Mouse (Mus musculus) forebrain, embryonic 15.5 days (tissue): ENCODE data around the gene Gm44511. TPM values are rescaled to one million over a fixed set of nuclear protein-coding genes. Genes with fewer than 3 reads are reported as not detected.
"Not testable (repeated sequence)": the region's sequence is repeated elsewhere in the genome, so short reads cannot be mapped to it uniquely, and the experiment has no call there.

Experiments
- ATAC-seq: fragments of 200-750 bp; cut with Nextera tagmentation; replicated peaks from 2 replicates; pipeline ENCODE4 v1.8.0; 2017; ENCODE audit warnings: mild to moderate bottlenecking, moderate TSS enrichment, moderate library complexity
- H3K27ac ChIP-seq: fragments of 300-500 bp; sonication (generic); replicated peaks from 2 replicates; pipeline ENCODE4 v1.5.1; 2015; ENCODE audit warnings: mild to moderate bottlenecking, inconsistent platforms
- H3K27me3 ChIP-seq: fragments of 300-500 bp; sonication (generic); 2 replicates; pipeline ENCODE4 v1.6.1; 2015; ENCODE audit warnings: inconsistent platforms
- H3K36me3 ChIP-seq: fragments of 300-500 bp; sonication (generic); 2 replicates; pipeline ENCODE4 v1.6.1; 2015; ENCODE audit warnings: mild to moderate bottlenecking, inconsistent platforms
- H3K4me1 ChIP-seq: fragments of 300-500 bp; sonication (generic); 2 replicates; pipeline ENCODE4 v1.6.1; 2015; ENCODE audit warnings: inconsistent platforms
- H3K4me2 ChIP-seq: fragments of 300-500 bp; sonication (generic); replicated peaks from 2 replicates; pipeline ENCODE4 v1.6.1; 2015; ENCODE audit warnings: mild to moderate bottlenecking, inconsistent platforms
- H3K4me3 ChIP-seq: fragments of 300-500 bp; sonication (generic); 2 replicates; pipeline ENCODE4 v1.5.1; 2015; ENCODE audit warnings: mild to moderate bottlenecking, inconsistent platforms
- H3K9ac ChIP-seq: fragments of 300-500 bp; sonication (generic); replicated peaks from 2 replicates; pipeline ENCODE4 v1.6.1; 2015; ENCODE audit warnings: mild to moderate bottlenecking, inconsistent platforms
- H3K9me3 ChIP-seq: fragments of 300-500 bp; sonication (generic); 2 replicates; pipeline ENCODE4 v1.6.1; 2016; ENCODE audit warnings: inconsistent platforms
- WGBS: fragments of 180-500 bp; shearing (Covaris S2); methylation state at CpG from one replicate; pipeline ENCODE4 v1.1.7; 2015; ENCODE audit warnings: mixed read lengths; 5-methylcytosine and 5-hydroxymethylcytosine counted together
- polyA plus RNA-seq: library from polyadenylated mRNA; unstranded; fragments of >200 nt; fragmentation: Nextera tagmentation; extraction: Ambion mirVana; gene quantifications from 2 replicates; pipeline ENCODE4 v1.2.1, GENCODE M21; 2015

The Gm44511 gene
- polyA plus RNA-seq, 1 experiment from 2014 or later = not detected

GRCm38 (mm10) chr6:128807021-128807420, 19.1 kb downstream of the Gm44511 start:
- Histone ChIP-seq H3K27ac (no peak overlapping the region), H3K4me1 (peaks cover 3% of the 10 kb centered on the region; the same call in 1 of the 2 replicates), H3K4me3 (no peak overlapping the region), H3K36me3 (no peaks in the 10 kb centered on the region), H3K9me3 (no peaks in the 10 kb centered on the region), H3K9ac (no peak overlapping the region), H3K27me3 (no peaks in the 10 kb centered on the region), H3K4me2 (no peak overlapping the region)
- WGBS = 62% methylated on average over 3 of the region's 3 CpGs
- ATAC-seq = no peak

DNA sequence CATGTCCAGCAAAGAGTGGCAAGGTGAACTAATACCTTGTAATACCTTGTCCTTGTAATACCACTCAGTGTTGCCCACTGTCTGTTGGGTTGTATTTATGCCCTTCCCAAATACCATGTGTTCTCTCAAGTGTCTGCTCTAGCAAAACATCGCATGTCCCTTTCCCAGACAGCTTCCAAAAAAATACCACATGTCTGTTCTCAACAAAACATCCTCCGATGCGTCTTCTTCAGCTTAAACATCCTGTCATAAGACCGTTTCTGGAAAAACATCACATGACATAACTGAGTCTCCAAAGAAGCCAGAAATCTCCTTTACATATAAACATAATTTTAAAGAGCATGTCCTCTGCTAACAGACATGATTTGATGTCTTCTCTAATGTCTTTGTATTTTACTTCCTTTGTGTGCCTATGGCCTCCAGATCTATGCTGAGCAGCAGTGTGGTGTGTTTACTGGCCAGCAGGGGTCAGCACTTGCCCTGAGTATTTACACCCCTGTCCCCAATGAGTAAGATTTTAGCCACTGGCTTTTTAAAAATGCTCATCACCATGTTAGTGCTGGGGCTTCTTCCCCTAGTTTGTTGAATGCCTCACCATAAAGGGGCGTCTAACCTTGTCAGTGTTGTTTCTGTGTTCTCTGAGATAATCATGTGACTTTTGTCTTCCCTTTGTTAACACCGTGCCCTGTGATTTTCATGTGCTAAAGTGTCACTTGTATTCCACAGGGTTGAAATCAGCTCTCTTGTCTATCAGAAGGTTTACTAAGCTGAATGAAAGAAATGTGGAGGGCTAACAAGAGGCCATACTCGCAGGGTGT, 21.1 kb downstream of the Gm44511 start:
- WGBS = 59% methylated on average over 7 of the region's 7 CpGs
- H3K4me1 ChIP-seq, H3K4me2 ChIP-seq, H3K9me3 ChIP-seq, H3K27me3 ChIP-seq, H3K36me3 ChIP-seq, ATAC-seq, H3K4me3 ChIP-seq, H3K9ac ChIP-seq: not testable (repeated sequence)
- H3K27ac ChIP-seq = peak overlapping the region; percentile 17; the same call in 1 of the 2 replicates

- WGBS = 8% methylated on average over 26 of the region's 26 CpGs
Measured at GRCm38 (mm10) chr6:128802999-128803857, 22.9 kb downstream of the Gm44511 start.

DNA sequence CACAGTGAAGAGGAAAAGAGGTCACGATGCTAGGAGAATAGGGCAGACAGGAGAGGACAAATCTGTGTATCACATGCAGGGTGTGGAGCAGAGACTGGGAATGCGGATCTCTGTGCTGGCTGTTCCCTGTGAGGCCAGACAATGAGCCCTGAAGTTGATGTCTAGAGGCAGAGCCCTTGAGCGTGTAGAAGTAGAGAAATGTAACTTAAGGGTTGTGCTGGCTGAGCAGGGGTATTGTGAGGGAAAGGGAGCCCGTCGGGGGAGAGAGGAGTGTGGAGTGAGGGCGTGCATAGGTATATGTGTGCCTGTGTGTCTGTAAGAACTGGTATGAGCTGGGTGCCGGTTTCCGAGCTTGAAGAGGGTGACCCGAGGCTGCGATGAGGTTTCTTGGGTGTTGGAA, 23.6 kb downstream of the Gm44511 start:
- peak; percentile 65 for ATAC-seq
- no peaks in the 10 kb centered on the region for H3K27me3 ChIP-seq
- H3K4me1 ChIP-seq = peaks cover 14% of the 10 kb centered on the region
- no peaks in the 10 kb centered on the region for H3K9me3 ChIP-seq
- H3K27ac ChIP-seq = peak overlapping the region; percentile 83
- WGBS = 7% methylated on average over 10 of the region's 10 CpGs
- peak overlapping the region; percentile 60 for H3K9ac ChIP-seq
- peak overlapping the region; percentile 43 for H3K4me2 ChIP-seq
- H3K36me3 ChIP-seq = no peaks in the 10 kb centered on the region
- peak overlapping the region; percentile 47 for H3K4me3 ChIP-seq

More at GRCm38 (mm10) chr6:128802999-128803857, 22.9 kb downstream of the Gm44511 start:
- Histone ChIP-seq H3K4me3 (peak overlapping the region; percentile 47), H3K4me1 (peaks cover 9% of the 10 kb centered on the region), H3K27ac (peak overlapping the region; percentile 83), H3K4me2 (peak overlapping the region; percentile 43), H3K27me3 (no peaks in the 10 kb centered on the region), H3K9ac (peak overlapping the region; percentile 60), H3K36me3 (no peaks in the 10 kb centered on the region), H3K9me3 (no peaks in the 10 kb centered on the region)
- peak; percentile 94 for ATAC-seq

GRCm38 (mm10) chr6:128800696-128801095, 25.4 kb downstream of the Gm44511 start:
- H3K9ac ChIP-seq, H3K4me3 ChIP-seq, H3K27me3 ChIP-seq, H3K4me2 ChIP-seq, H3K9me3 ChIP-seq, ATAC-seq, H3K27ac ChIP-seq, H3K36me3 ChIP-seq: not testable (repeated sequence)
- 82% methylated on average over 5 of the region's 5 CpGs for WGBS
- peaks cover 14% of the 10 kb centered on the region for H3K4me1 ChIP-seq

GRCm38 (mm10) chr6:128799896-128800270, 26.2 kb downstream of the Gm44511 start:
- Histone ChIP-seq H3K9me3 (no peaks in the 10 kb centered on the region), H3K4me3 (peak overlapping the region; percentile 72), H3K36me3 (no peaks in the 10 kb centered on the region), H3K9ac (peak overlapping the region; percentile 66), H3K4me1 (peaks cover 14% of the 10 kb centered on the region), H3K4me2 (peak overlapping the region; percentile 41), H3K27ac (peak overlapping the region; percentile 92), H3K27me3 (no peaks in the 10 kb centered on the region)
- no peak for ATAC-seq
- WGBS = 17% methylated on average over 7 of the region's 7 CpGs

- Histone ChIP-seq H3K4me2 (peak overlapping the region; percentile 56), H3K27ac (peak overlapping the region; percentile 92), H3K4me3 (peak overlapping the region; percentile 72), H3K9ac (peak overlapping the region; percentile 66), H3K4me1 (peaks cover 14% of the 10 kb centered on the region)
- not testable (repeated sequence) for H3K27me3 ChIP-seq, H3K36me3 ChIP-seq, H3K9me3 ChIP-seq
- under 1% methylated on average over 49 of the region's 49 CpGs for WGBS
- peak; percentile 74 for ATAC-seq
Measured at GRCm38 (mm10) chr6:128799144-128799895, 26.8 kb downstream of the Gm44511 start.

- not testable (repeated sequence) for H3K9me3 ChIP-seq, H3K27me3 ChIP-seq, H3K36me3 ChIP-seq
- WGBS = under 1% methylated on average over 20 of the region's 20 CpGs
- Histone ChIP-seq H3K4me1 (peaks cover 14% of the 10 kb centered on the region), H3K27ac (peak overlapping the region; percentile 92), H3K9ac (peak overlapping the region; percentile 66), H3K4me3 (peak overlapping the region; percentile 72), H3K4me2 (peak overlapping the region; percentile 56)
- ATAC-seq = peak; percentile 45
Measured at GRCm38 (mm10) chr6:128798772-128799143, 27.4 kb downstream of the Gm44511 start.

GRCm38 (mm10) chr6:128797936-128798771, 28.0 kb downstream of the Gm44511 start:
- Histone ChIP-seq H3K4me1 (peaks cover 11% of the 10 kb centered on the region), H3K36me3 (no peaks in the 10 kb centered on the region), H3K4me2 (peak overlapping the region; percentile 56), H3K27ac (peak overlapping the region; percentile 36; the same call in 1 of the 2 replicates), H3K9ac (peak overlapping the region; percentile 34), H3K4me3 (peak overlapping the region; percentile 72), H3K9me3 (no peaks in the 10 kb centered on the region), H3K27me3 (no peaks in the 10 kb centered on the region)
- WGBS = 7% methylated on average over 15 of the region's 15 CpGs
- ATAC-seq = no peak

DNA sequence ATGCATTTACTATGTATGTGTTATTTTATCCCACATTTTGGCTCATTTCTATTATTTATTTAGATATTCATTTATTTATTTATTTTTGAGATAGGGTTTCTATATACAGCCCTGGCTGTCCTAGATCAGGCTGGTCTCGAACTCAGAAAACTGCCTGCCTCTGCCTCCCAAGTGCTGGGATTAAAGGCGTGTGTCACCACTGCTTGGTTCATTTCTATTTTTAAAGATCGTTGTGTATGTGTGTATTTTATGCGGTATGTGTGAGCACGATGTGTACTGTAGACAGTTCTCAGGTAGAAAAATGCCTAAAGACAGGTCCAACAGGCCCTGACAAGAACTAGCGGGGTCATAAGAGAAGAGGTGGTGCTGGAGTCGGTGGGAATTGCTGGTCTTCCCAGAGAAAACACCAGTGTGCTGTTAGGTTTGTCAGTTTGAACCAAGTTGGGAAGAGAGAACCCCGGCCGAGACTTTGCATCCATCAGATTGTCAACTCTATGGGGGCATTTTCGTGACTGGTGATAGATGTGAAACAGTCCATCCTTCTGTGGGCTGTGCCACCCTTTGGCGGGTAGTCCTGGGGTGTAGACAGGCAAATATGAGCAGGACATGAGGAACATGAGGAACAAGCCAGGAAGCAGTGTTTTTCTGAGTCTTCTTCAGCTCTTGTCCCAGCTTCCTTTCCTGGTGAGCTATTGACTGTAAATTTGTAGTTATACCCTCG, 28.8 kb downstream of the Gm44511 start:
- Histone ChIP-seq H3K27ac (peak overlapping the region; percentile 36; the same call in 1 of the 2 replicates), H3K4me2 (peak overlapping the region; percentile 56), H3K4me1 (peaks cover 11% of the 10 kb centered on the region), H3K4me3 (peak overlapping the region; percentile 72), H3K27me3 (no peaks in the 10 kb centered on the region), H3K36me3 (no peaks in the 10 kb centered on the region), H3K9me3 (no peaks in the 10 kb centered on the region), H3K9ac (no peak overlapping the region)
- 77% methylated on average over 12 of the region's 12 CpGs for WGBS
- ATAC-seq = no peak
